ENCODE assay signal across 9 mouse cellular contexts in genomic region chr11:115955195-115955858, GRCm38 (mm10). TPM values are rescaled to one million over a fixed set of nuclear protein-coding genes. Genes with fewer than 3 reads are reported as not detected.
A peak's percentile ranks its signal among the peaks of the same experiment; 100 is the strongest.
DNase-seq lines count a peak whose midpoint lies in the region; ATAC-seq and TF ChIP-seq lines count a peak whose summit lies in the region.
"Had no signal": no experiment of that assay in that cellular context is flagged by ENCODE, and none has a peak within 500 bp of the region (broad histone marks: within the 10 kb centered on the region; RNA-seq: fewer than 3 reads in every experiment).

No protein-coding gene starts in this region.

- H3K9me3 ChIP-seq in intestine, embryonic 15.5 days, result no peaks in the 10 kb centered on the region
- H3K9me3 ChIP-seq in stomach, postnatal 0 days (ENCODE audit: control insufficient read depth, low read length), result no peaks in the 10 kb centered on the region
- H3K9me3 ChIP-seq: limb, embryonic 12.5 days had no signal

- no peak overlapping the region for H3K4me3 ChIP-seq in heart, adult 2 months
- H3K4me3 ChIP-seq in intestine, embryonic 15.5 days (replicated peaks), result no peak overlapping the region
- H3K4me3 ChIP-seq in stomach, postnatal 0 days (ENCODE audit: low read depth, low read length), result no peak overlapping the region
- H3K4me3 ChIP-seq: limb, embryonic 12.5 days had no signal

- no peaks in the 10 kb centered on the region for H3K27me3 ChIP-seq in heart, adult 2 months (ENCODE audit: control insufficient read depth, insufficient read depth, low read length)
- H3K27me3 ChIP-seq in intestine, embryonic 15.5 days (replicated peaks), result no peaks in the 10 kb centered on the region
- no peaks in the 10 kb centered on the region for H3K27me3 ChIP-seq in stomach, postnatal 0 days (ENCODE audit: control insufficient read depth, insufficient read depth, low read length)
- H3K27me3 ChIP-seq: limb, embryonic 12.5 days had no signal

- peak overlapping the region; percentile 43; the same call in 1 of the 2 replicates for H3K27ac ChIP-seq in heart, adult 2 months
- peak overlapping the region; percentile 81 for H3K27ac ChIP-seq in intestine, embryonic 15.5 days
- peak overlapping the region; percentile 91 for H3K27ac ChIP-seq in stomach, postnatal 0 days (replicated peaks)

- no peak for TF ChIP-seq EP300 in heart, adult 2 months (IDR thresholded peaks at IDR 0.05; ENCODE audit: insufficient read depth, low read depth, low read length)
- no peak for TF ChIP-seq EP300 in stomach, postnatal 0 days (optimal IDR thresholded peaks at IDR 0.05)

- peak in 1 of 2 experiments; percentile 52 for DNase-seq in heart, adult 2 months
- DNase-seq in heart, postnatal 4 days, result no peak
- peak; percentile 35 to 55 for DNase-seq in urinary bladder, postnatal 36 days (ENCODE audit: low spot score in 2 of 2)
- DNase-seq in urinary bladder, postnatal 10 days (ENCODE audit: low spot score), result no peak
- DNase-seq in stomach, postnatal 0 days (ENCODE audit: low spot score), result peak; percentile 69
- DNase-seq in retina, embryonic 14.5 days (ENCODE audit: low spot score), result no peak
- DNase-seq in left cerebral cortex, adult 18-20 months (ENCODE audit: low spot score in 2 of 2), result no peak

- H3K36me3 ChIP-seq in heart, adult 2 months (ENCODE audit: control insufficient read depth, insufficient read depth, low read length), result no peaks in the 10 kb centered on the region
- peaks cover 19% of the 10 kb centered on the region for H3K36me3 ChIP-seq in intestine, embryonic 15.5 days
- peaks cover 4% of the 10 kb centered on the region for H3K36me3 ChIP-seq in stomach, postnatal 0 days (ENCODE audit: control insufficient read depth, insufficient read depth, low read length)

- no peaks in the 10 kb centered on the region for H3K4me1 ChIP-seq in heart, adult 2 months (ENCODE audit: control insufficient read depth, insufficient read depth, low read length)
- peaks cover 20% of the 10 kb centered on the region for H3K4me1 ChIP-seq in intestine, embryonic 15.5 days (replicated peaks)
- H3K4me1 ChIP-seq in stomach, postnatal 0 days (replicated peaks; ENCODE audit: control insufficient read depth, insufficient read depth), result 0 out of 2 replicates have a peak, but pooled peaks cover 3% of the 10 kb centered on the region

- 68% methylated on average over 10 of the region's 10 CpGs for WGBS in heart, adult 2 months
- 57% methylated on average over 10 of the region's 10 CpGs for WGBS in intestine, embryonic 15.5 days
- 48% methylated on average over 10 of the region's 10 CpGs for WGBS in stomach, postnatal 0 days

- no peak for TF ChIP-seq POLR2A in heart, adult 2 months (IDR thresholded peaks at IDR 0.05; ENCODE audit: insufficient read depth, low read depth, low read length)

- no peak for TF ChIP-seq CTCF in heart, adult 2 months (IDR thresholded peaks at IDR 0.05)
- TF ChIP-seq CTCF in stomach, postnatal 0 days (IDR thresholded peaks at IDR 0.05; ENCODE audit: low read depth), result peak; percentile 28; the same call in 1 of the 2 replicates

- intact Hi-C loops in heart, adult 2 months (cut with DNase I), result no loop called here

- H3K9ac ChIP-seq in heart, adult 2 months (ENCODE audit: low read depth, low read length), result no peak overlapping the region
- no peak overlapping the region for H3K9ac ChIP-seq in intestine, embryonic 15.5 days
- peak overlapping the region; percentile 31; the same call in 1 of the 2 replicates for H3K9ac ChIP-seq in stomach, postnatal 0 days (ENCODE audit: low read length)
- H3K9ac ChIP-seq: limb, embryonic 12.5 days had no signal

- peak overlapping the region; percentile 33 for H3K4me2 ChIP-seq in intestine, embryonic 15.5 days (replicated peaks)
- no peak overlapping the region for H3K4me2 ChIP-seq in stomach, postnatal 0 days (replicated peaks; ENCODE audit: low read depth)
- H3K4me2 ChIP-seq: limb, embryonic 12.5 days had no signal

- peak; percentile 81 for ATAC-seq in intestine, embryonic 15.5 days
- peak; percentile 66 for ATAC-seq in stomach, postnatal 0 days (ENCODE audit: low FRiP score, low TSS enrichment)

- no peaks in the 10 kb centered on the region for H3K79me2 ChIP-seq in heart, adult 2 months (replicated peaks; ENCODE audit: control insufficient read depth, insufficient read depth, low read length)

RNA-seq across cellular contexts. Expression of gene Itgb4, which starts 19.2 kb away (rescaled TPM):
- total RNA-seq in heart, adult 2 months (2021), result 1 to 10 TPM; 2.6 to 2.9 TPM
- 1.9 and 3.1 TPM in 2 replicates for polyA plus RNA-seq in heart, adult 2 months (2012; rRNA removed)
- 1 to 10 TPM; 5.0 to 5.4 TPM for total RNA-seq in heart, postnatal 4 days (2021)
- 7.9 and 10.0 TPM in 2 replicates for polyA plus RNA-seq in intestine, embryonic 15.5 days (2015; fragmentation: Nextera tagmentation; extraction: Ambion mirVana)
- 12.7 and 14.6 TPM in 2 replicates for polyA plus RNA-seq in stomach, postnatal 0 days (2015; fragmentation: Nextera tagmentation; extraction: Ambion mirVana)
- 1 to 10 TPM; 4.5 to 6.9 TPM for total RNA-seq in left cerebral cortex, adult 18-20 months (2021)

RNA-seq across cellular contexts. Expression of gene Recql5, which starts 22.1 kb away (rescaled TPM):
- 1 to 10 TPM; 6.8 to 7.4 TPM for total RNA-seq in heart, adult 2 months (2021)
- 10.2 and 12.2 TPM in 2 replicates for polyA plus RNA-seq in heart, adult 2 months (2012; rRNA removed)
- total RNA-seq in heart, postnatal 4 days (2021), result 1 to 10 TPM; 8.0 to 10.0 TPM
- polyA plus RNA-seq in intestine, embryonic 15.5 days (2015; fragmentation: Nextera tagmentation; extraction: Ambion mirVana), result 16.2 and 21.0 TPM in 2 replicates
- polyA plus RNA-seq in stomach, postnatal 0 days (2015; fragmentation: Nextera tagmentation; extraction: Ambion mirVana), result 7.2 and 8.1 TPM in 2 replicates
- total RNA-seq in left cerebral cortex, adult 18-20 months (2021), result 10 to 100 TPM; 25.9 to 27.4 TPM

RNA-seq across cellular contexts. Expression of gene Sap30bp, which starts 22.2 kb away (rescaled TPM):
- 10 to 100 TPM; 16.4 to 18.1 TPM for total RNA-seq in heart, adult 2 months (2021)
- polyA plus RNA-seq in heart, adult 2 months (2012; rRNA removed), result 9.1 and 10.8 TPM in 2 replicates
- 10 to 100 TPM; 25.7 to 29.0 TPM for total RNA-seq in heart, postnatal 4 days (2021)
- polyA plus RNA-seq in intestine, embryonic 15.5 days (2015; fragmentation: Nextera tagmentation; extraction: Ambion mirVana), result 31.6 and 38.2 TPM in 2 replicates
- 23.6 and 27.0 TPM in 2 replicates for polyA plus RNA-seq in stomach, postnatal 0 days (2015; fragmentation: Nextera tagmentation; extraction: Ambion mirVana)
- total RNA-seq in left cerebral cortex, adult 18-20 months (2021), result 10 to 100 TPM; 45.3 to 54.0 TPM

RNA-seq across cellular contexts. Expression of gene Smim6, which starts 43.5 kb away (rescaled TPM):
- not detected for total RNA-seq in heart, adult 2 months (2021)
- 0.29 and 0.35 TPM in 2 replicates for polyA plus RNA-seq in heart, adult 2 months (2012; rRNA removed)
- under 1 TPM in 1 of 2 experiments, not detected in 1; 0.27 TPM for total RNA-seq in heart, postnatal 4 days (2021)
- 25.4 and 31.4 TPM in 2 replicates for polyA plus RNA-seq in intestine, embryonic 15.5 days (2015; fragmentation: Nextera tagmentation; extraction: Ambion mirVana)
- 184 and 185 TPM in 2 replicates for polyA plus RNA-seq in stomach, postnatal 0 days (2015; fragmentation: Nextera tagmentation; extraction: Ambion mirVana)
- total RNA-seq in left cerebral cortex, adult 18-20 months (2021), result not detected

RNA-seq across cellular contexts. Expression of gene Smim5, which starts 55.6 kb away (rescaled TPM):
- 10 to 100 TPM; 10.2 to 17.8 TPM for total RNA-seq in heart, adult 2 months (2021)
- 21.8 and 32.8 TPM in 2 replicates for polyA plus RNA-seq in heart, adult 2 months (2012; rRNA removed)
- total RNA-seq in heart, postnatal 4 days (2021), result 10 to 100 TPM; 28.7 to 29.9 TPM
- 1.6 and 3.0 TPM in 2 replicates for polyA plus RNA-seq in intestine, embryonic 15.5 days (2015; fragmentation: Nextera tagmentation; extraction: Ambion mirVana)
- 16.8 and 17.9 TPM in 2 replicates for polyA plus RNA-seq in stomach, postnatal 0 days (2015; fragmentation: Nextera tagmentation; extraction: Ambion mirVana)
- total RNA-seq in left cerebral cortex, adult 18-20 months (2021), result under 1 TPM in 1 of 2 experiments, not detected in 1; 0.54 TPM

Comparison
In these comparisons a context has a peak if more than half of its experiments do, and no peak if none do; other contexts are left out.
1. DNase-seq: peak in urinary bladder, postnatal 36 days (2 of 2) and stomach, postnatal 0 days (single experiment); none in heart, postnatal 4 days (single experiment), urinary bladder, postnatal 10 days (single experiment), retina, embryonic 14.5 days (single experiment) and left cerebral cortex, adult 18-20 months (0 of 2).
2. Peak in every context shown above with its lines, with median percentiles within 50 percentile points of each other: H3K27ac ChIP-seq.